Mouse (Mus musculus) hindbrain, embryonic 16.5 days (tissue): Measurements from ENCODE around the gene E130218I03Rik. TPM values are rescaled to one million over a fixed set of nuclear protein-coding genes. Genes with fewer than 3 reads are reported as not detected.

Experiments used
- ATAC-seq: fragments of 200-750 bp; cut with Nextera tagmentation; 2 replicates; pipeline ENCODE4 v1.8.0; 2017; ENCODE audit warnings: moderate TSS enrichment, moderate library complexity
- H3K27ac ChIP-seq: fragments of 300-500 bp; sonication (generic); 2 replicates; pipeline ENCODE4 v1.5.1; 2014; ENCODE audit warnings: low read depth, mild to moderate bottlenecking, control low read depth, low read length, moderate library complexity
- H3K27me3 ChIP-seq: fragments of 300-500 bp; sonication (generic); replicated peaks from 2 replicates; pipeline ENCODE4 v1.6.1; 2014; ENCODE audit warnings: low read length; ENCODE audit not compliant: control insufficient read depth, insufficient read depth
- H3K36me3 ChIP-seq: fragments of 300-500 bp; sonication (generic); 2 replicates; pipeline ENCODE4 v1.6.1; 2014; ENCODE audit warnings: mild to moderate bottlenecking, low read length, moderate library complexity, mixed read lengths; ENCODE audit not compliant: control insufficient read depth, insufficient read depth
- H3K4me1 ChIP-seq: fragments of 300-500 bp; sonication (generic); 2 replicates; pipeline ENCODE4 v1.6.1; 2014; ENCODE audit warnings: low read depth, low read length; ENCODE audit not compliant: control insufficient read depth, insufficient read depth
- H3K4me2 ChIP-seq: fragments of 300-500 bp; sonication (generic); 2 replicates; pipeline ENCODE4 v1.6.1; 2014; ENCODE audit warnings: mild to moderate bottlenecking, low read length, control low read depth, moderate library complexity
- H3K4me3 ChIP-seq: fragments of 300-500 bp; sonication (generic); 2 replicates; pipeline ENCODE4 v1.5.1; 2014; ENCODE audit warnings: mild to moderate bottlenecking, low read length, control low read depth, moderate library complexity
- H3K9ac ChIP-seq: fragments of 300-500 bp; sonication (generic); 2 replicates; pipeline ENCODE4 v1.6.1; 2014; ENCODE audit warnings: low read depth, mild to moderate bottlenecking, control low read depth, low read length, moderate library complexity
- H3K9me3 ChIP-seq: fragments of 300-500 bp; sonication (generic); 2 replicates; pipeline ENCODE4 v1.6.1; 2014; ENCODE audit warnings: mild to moderate bottlenecking, low read length, moderate library complexity; ENCODE audit not compliant: control insufficient read depth
- WGBS: fragments of 180-500 bp; shearing (Covaris S2); extraction: QIAGEN DNeasy Blood & Tissue Kit; methylation state at CpG from one replicate; pipeline ENCODE4 v1.1.7; 2014; 5-methylcytosine and 5-hydroxymethylcytosine counted together
- polyA plus RNA-seq: library from polyadenylated mRNA; unstranded; fragments of >200 nt; fragmentation: Nextera tagmentation; extraction: Ambion mirVana; gene quantifications from 2 replicates; pipeline ENCODE4 v1.2.1, GENCODE M21; 2015

E130218I03Rik gene
- 0.50 and 0.60 TPM in 2 replicates for polyA plus RNA-seq

DNA sequence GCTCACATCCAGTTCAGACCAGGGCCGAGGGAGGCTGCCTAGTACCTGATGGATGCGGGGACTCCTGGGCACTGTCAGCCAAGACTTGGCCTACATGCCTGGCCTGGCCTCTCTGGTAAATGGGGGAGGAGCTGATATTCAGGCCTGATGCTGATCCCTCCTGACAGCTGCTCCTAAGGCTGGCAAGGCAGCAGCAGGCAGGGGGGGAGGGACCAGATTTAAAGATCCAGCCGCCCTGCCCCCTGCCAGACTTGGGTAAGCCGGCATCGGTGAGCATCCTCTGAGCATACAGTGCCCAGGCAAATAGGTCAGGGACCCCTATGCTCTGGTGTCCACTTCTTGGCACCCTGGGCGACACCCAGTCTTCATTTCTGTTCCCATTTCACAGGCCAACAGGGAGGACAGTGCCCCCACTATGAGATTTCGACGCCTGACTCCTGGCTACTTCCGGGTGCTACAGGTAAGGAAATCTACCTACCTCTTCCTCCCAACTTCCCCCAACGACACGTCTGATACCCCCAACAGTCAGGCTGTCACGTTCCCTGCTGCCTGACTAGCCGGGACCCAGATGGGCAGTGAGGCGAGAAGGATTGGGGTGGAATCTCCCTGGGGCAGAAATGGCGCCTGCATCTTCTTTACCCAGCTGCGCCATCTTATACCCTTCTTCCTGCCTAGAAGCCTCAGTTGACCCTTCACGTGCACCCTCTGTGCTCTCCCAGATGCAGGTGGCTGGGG, at the start of gene E130218I03Rik:
TSS of gene E130218I03Rik (plus strand) at position 147 of the 735 bp plus-strand sequence.
- Histone ChIP-seq H3K9ac (peak within 1 kb of the TSS; percentile 81; the same call in 1 of the 2 replicates), H3K4me2 (peak within 1 kb of the TSS; percentile 91), H3K36me3 (no peaks in the 10 kb centered on the region), H3K9me3 (no peaks in the 10 kb centered on the region), H3K4me1 (peaks cover 21% of the 10 kb centered on the region), H3K27me3 (peaks cover 13% of the 10 kb centered on the region), H3K4me3 (peak within 1 kb of the TSS; percentile 79), H3K27ac (no peak within 1 kb of the TSS)
- WGBS = 89% methylated on average over 16 of the region's 17 CpGs
- ATAC-seq = no peak

DNA sequence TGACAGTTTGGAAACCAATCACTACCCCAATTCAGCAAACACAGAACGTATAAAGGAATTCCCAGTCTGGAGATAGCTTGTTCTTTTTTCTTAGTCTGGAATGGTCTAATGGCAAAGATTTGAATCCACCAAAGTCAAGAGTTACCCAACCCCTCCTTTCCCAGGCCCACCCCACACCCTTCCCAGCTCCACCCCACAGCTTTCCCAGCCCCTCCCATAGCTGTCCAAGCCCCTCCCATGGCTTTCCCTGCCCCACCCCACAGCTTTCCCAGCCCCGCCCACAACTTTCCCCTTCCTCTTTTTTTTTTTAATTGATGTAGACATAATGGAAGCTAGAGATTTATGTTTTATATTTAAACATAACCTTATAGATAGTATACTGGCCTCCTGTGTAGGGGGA, 44.1 kb upstream of the E130218I03Rik start:
- no peak overlapping the region for H3K9ac ChIP-seq
- no peaks in the 10 kb centered on the region for H3K9me3 ChIP-seq
- 75% methylated on average over 2 of the region's 2 CpGs for WGBS
- no peak overlapping the region for H3K4me2 ChIP-seq
- no peaks in the 10 kb centered on the region for H3K36me3 ChIP-seq
- no peaks in the 10 kb centered on the region for H3K4me1 ChIP-seq
- no peak for ATAC-seq
- no peak overlapping the region for H3K27ac ChIP-seq
- H3K4me3 ChIP-seq = no peak overlapping the region
- H3K27me3 ChIP-seq = no peaks in the 10 kb centered on the region

DNA sequence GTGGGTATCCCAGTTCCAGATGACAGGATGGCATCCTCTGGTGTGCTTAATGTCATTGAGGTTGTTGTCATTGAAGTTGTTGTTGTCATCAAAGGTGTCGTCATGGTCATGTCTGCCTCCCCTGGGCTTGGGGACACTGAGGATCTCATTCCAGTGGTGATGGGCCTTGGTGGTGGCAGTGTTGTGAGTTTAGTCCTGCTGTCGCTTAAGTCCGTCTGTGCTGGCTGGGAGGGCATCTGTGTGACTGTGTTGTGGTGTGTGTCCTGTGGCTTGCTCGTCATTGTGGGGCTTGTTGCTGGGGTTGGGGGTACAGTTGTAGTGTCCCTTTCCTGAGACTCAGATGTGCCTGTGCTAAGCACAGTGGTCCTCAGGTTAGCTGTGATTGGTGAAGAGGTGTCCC, 40.6 kb upstream of the E130218I03Rik start, which contains the start of gene Gm7534:
TSS of gene Gm7534 (minus strand) at position 101 of the 400 bp plus-strand sequence.
- no peaks in the 10 kb centered on the region for H3K27me3 ChIP-seq
- no peak for ATAC-seq
- no peak within 1 kb of the TSS for H3K4me3 ChIP-seq
- no peak within 1 kb of the TSS for H3K9ac ChIP-seq
- no peak within 1 kb of the TSS for H3K27ac ChIP-seq
- H3K36me3 ChIP-seq = no peaks in the 10 kb centered on the region
- WGBS = 85% methylated on average over 4 of the region's 4 CpGs
- no peak within 1 kb of the TSS for H3K4me2 ChIP-seq
- no peaks in the 10 kb centered on the region for H3K4me1 ChIP-seq
- H3K9me3 ChIP-seq = no peaks in the 10 kb centered on the region

DNA sequence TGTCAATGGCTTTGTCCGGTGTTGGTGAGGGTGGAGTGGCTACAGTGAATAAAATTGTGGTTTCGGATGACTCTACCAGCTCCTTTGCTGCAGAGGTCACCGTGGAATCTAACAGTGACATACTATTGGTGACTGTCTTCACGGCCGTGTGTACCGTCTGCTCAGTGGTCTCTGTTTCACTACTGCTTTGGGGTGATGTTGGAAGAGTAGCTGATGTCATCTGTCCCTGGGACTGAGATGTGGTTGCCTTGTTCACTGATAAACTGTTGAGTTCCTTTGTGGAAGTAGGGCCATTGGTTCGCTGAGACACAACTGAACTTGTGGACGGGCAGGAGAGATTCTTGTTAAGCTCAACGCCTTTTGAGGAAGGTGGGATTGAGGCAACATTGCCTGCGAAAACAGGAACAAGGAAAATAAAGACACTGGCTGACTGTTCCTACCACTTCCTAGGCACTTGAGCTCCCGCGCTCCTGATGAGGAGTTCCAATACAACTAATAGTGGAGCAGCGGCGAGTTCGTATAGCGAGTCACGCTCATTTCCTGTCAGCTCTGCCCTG, 40.0 kb upstream of the E130218I03Rik start:
- Histone ChIP-seq H3K9me3 (no peaks in the 10 kb centered on the region), H3K4me1 (no peaks in the 10 kb centered on the region), H3K27ac (no peak overlapping the region), H3K4me2 (no peak overlapping the region), H3K27me3 (no peaks in the 10 kb centered on the region), H3K9ac (no peak overlapping the region), H3K4me3 (no peak overlapping the region), H3K36me3 (no peaks in the 10 kb centered on the region)
- ATAC-seq = no peak
- 91% methylated on average over 17 of the region's 17 CpGs for WGBS

DNA sequence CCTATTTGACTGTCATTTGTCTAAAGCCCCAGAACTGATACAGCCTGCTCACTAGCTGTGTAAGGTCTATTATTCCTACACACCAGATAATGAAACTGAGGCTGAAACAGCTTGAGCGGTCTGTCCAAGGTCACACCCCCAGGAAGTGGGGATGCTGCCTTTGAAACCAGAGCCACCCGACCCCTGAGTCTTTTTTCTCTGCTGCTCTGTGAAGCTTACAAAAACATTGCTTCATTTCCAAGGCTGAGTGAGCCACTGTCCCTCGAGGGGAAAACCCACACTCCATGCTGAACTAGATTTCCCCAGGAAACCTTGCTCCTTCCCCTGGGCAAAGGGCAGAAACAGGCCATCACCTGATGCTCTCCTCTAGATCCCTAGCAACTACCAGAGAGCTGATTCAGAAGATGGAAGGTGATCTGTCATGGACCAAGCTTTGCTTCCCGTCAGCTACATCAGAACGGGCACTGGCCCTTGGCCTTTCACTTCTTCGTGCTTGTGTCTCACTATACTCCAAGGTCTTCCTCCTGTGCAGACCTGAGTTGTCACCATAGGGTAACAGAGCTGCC, 36.9 kb upstream of the E130218I03Rik start:
- ATAC-seq = no peak
- no peak overlapping the region for H3K4me2 ChIP-seq
- no peak overlapping the region for H3K27ac ChIP-seq
- no peaks in the 10 kb centered on the region for H3K4me1 ChIP-seq
- no peak overlapping the region for H3K9ac ChIP-seq
- WGBS = 66% methylated on average over 6 of the region's 6 CpGs
- no peaks in the 10 kb centered on the region for H3K9me3 ChIP-seq
- H3K36me3 ChIP-seq = no peaks in the 10 kb centered on the region
- H3K27me3 ChIP-seq = no peaks in the 10 kb centered on the region
- no peak overlapping the region for H3K4me3 ChIP-seq

DNA sequence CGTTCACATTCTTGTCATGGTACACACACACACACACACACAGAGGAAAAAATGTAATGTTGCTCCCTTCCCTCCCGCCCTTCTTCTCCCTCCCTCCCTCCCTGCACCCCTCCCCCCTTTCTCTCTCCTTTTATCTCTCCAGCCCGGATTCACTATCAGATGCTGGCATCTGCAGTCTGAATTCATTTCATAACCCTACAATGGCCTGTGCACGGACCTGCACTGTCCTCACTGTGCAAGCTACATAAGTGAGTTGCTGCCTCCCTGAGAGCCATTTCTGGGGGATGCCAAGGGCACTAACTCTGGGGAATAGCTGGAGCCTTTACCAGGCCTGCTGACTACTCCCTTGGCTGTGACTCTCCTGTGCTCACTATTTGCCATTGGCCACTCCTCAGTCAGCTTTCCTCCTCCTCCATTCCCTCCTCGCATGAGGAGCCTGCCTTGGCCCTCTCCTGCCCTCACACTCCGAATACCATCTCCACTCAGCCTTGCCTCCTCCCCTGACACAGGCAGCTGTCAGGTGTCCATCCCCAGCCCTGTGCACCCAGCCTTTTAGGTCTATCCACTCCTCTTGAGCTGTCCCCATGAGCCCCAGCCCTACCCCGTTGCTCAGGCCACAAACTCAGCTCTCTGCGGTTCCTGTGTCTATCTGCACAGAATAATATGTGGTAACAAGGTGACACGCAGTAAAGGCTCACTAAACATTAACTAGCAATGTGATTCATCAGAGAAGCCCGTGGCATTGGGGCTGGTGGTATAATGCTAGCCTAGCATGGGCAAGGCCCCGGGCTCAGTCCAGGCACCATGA, 20.5 kb upstream of the E130218I03Rik start:
- H3K4me1 ChIP-seq = no peaks in the 10 kb centered on the region
- H3K27me3 ChIP-seq = no peaks in the 10 kb centered on the region
- no peak for ATAC-seq
- WGBS = 69% methylated on average over 11 of the region's 11 CpGs
- no peak overlapping the region for H3K27ac ChIP-seq
- H3K36me3 ChIP-seq = no peaks in the 10 kb centered on the region
- no peak overlapping the region for H3K9ac ChIP-seq
- H3K4me2 ChIP-seq = no peak overlapping the region
- H3K9me3 ChIP-seq = no peaks in the 10 kb centered on the region
- H3K4me3 ChIP-seq = no peak overlapping the region

DNA sequence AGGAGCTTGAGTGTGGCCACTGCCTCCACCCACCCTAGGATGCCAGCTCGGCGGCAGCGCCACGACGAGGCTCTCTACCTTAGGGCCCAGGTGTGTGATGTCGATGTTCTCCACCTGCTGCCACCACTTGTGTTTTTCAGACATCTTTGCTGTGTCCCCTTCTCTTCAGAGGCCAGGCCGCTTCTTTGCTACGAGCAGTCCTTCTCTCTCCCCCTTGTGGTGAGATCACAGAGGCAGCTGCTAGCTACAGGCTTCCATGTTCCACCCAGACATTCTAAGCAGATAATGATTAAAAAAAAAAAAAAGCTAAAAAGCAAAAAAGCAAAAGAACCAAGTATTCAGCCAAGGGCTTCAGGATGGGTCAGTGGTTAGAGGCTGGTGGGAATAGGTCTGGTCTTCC, 16.3 kb upstream of the E130218I03Rik start, which contains the start of gene Catsper4:
TSS of gene Catsper4 (minus strand) at position 190 of the 400 bp plus-strand sequence.
- 76% methylated on average over 8 of the region's 8 CpGs for WGBS
- Histone ChIP-seq H3K27ac (no peak within 1 kb of the TSS), H3K27me3 (no peaks in the 10 kb centered on the region), H3K9ac (no peak within 1 kb of the TSS), H3K36me3 (no peaks in the 10 kb centered on the region), H3K4me2 (no peak within 1 kb of the TSS), H3K9me3 (no peaks in the 10 kb centered on the region), H3K4me3 (no peak within 1 kb of the TSS), H3K4me1 (no peaks in the 10 kb centered on the region)
- no peak for ATAC-seq

DNA sequence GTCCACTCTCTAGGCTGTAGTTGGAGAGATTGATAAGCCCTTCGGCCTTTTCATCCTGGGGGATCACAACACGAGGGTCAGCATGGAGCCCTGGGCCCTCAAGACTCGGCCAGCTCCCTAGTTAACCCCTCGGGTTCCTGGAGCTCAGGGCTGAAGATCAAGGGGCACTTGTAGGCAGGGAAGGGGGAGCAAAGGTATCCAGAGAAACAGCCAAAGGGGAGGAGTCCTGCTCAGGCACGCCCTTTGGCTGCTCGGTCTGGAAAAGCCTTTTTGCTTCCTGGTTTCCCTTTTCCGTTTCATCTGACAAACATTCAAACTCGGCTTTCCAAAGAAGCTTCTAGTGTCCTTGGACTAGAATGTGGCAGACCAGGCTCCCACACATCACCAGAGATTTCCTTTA, 13.0 kb upstream of the E130218I03Rik start:
- H3K9ac ChIP-seq = no peak overlapping the region
- no peaks in the 10 kb centered on the region for H3K4me1 ChIP-seq
- no peaks in the 10 kb centered on the region for H3K27me3 ChIP-seq
- WGBS = 41% methylated on average over 8 of the region's 8 CpGs
- no peaks in the 10 kb centered on the region for H3K9me3 ChIP-seq
- H3K36me3 ChIP-seq = no peaks in the 10 kb centered on the region
- H3K4me3 ChIP-seq = no peak overlapping the region
- no peak overlapping the region for H3K4me2 ChIP-seq
- ATAC-seq = no peak
- no peak overlapping the region for H3K27ac ChIP-seq

DNA sequence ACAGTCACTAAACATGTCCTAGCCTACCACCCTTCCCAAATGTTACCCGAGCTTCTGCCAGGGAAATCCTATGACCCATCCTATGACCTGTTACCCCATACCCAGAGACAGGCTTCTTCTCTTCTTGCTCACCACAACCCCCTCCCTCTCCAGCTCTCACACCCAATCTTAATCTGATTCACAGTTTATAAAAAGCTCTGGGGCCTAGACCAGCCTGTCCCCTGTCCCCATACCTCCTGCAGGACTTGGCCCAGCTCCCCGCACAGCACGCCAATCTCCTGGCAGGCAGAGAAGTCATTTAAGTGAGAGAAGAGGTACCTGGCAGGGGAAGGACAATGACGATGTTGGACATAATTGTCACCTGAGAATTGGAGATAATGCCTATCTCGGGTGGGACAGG, 8.6 kb upstream of the E130218I03Rik start:
- WGBS = 88% methylated on average over 5 of the region's 5 CpGs
- no peak overlapping the region for H3K27ac ChIP-seq

More for the DNA sequence above, 8.6 kb upstream of the E130218I03Rik start:
- Histone ChIP-seq H3K4me2 (no peak overlapping the region), H3K9me3 (no peaks in the 10 kb centered on the region), H3K4me3 (no peak overlapping the region), H3K9ac (no peak overlapping the region), H3K4me1 (peaks cover 9% of the 10 kb centered on the region), H3K36me3 (no peaks in the 10 kb centered on the region), H3K27me3 (peaks cover 14% of the 10 kb centered on the region)
- no peak for ATAC-seq
